Mouse (Mus musculus): ENCODE results near the gene Ecsit. TPM values are rescaled to one million over a fixed set of nuclear protein-coding genes. Genes with fewer than 3 reads are reported as not detected.

The Ecsit gene
- polyA plus RNA-seq, 2 experiments, result 30.6 to 37.5 TPM

GRCm38 (mm10) chr9:22024592-22024991 is 60.6 kb downstream of the Ecsit start:
- no peak overlapping the region for H3K4me3 ChIP-seq (replicated peaks; ENCODE audit: low read length)
- H3K36me3 ChIP-seq (ENCODE audit: control insufficient read depth, insufficient read depth, low read length), result no peaks in the 10 kb centered on the region
- no peaks in the 10 kb centered on the region for H3K9me3 ChIP-seq (ENCODE audit: control insufficient read depth, low read length)
- DNase-seq (ENCODE audit: low spot score), result no peak
- H3K4me1 ChIP-seq (ENCODE audit: control insufficient read depth, insufficient read depth, low read length), result no peaks in the 10 kb centered on the region
- no peak overlapping the region for H3K4me2 ChIP-seq (replicated peaks; ENCODE audit: low read depth, low read length, severe bottlenecking)
- H3K9ac ChIP-seq (ENCODE audit: low read depth, low read length, severe bottlenecking), result no peak overlapping the region
- H3K27me3 ChIP-seq (ENCODE audit: control insufficient read depth, insufficient read depth, low read length), result no peaks in the 10 kb centered on the region
- TF ChIP-seq POLR2A (IDR thresholded peaks at IDR 0.05; ENCODE audit: borderline replicate concordance, extremely low read depth, insufficient read depth, insufficient read length), result no peak
- no peak for ATAC-seq (ENCODE audit: low FRiP score, low read depth)
- H3K27ac ChIP-seq (replicated peaks; ENCODE audit: low read depth, low read length), result no peak overlapping the region
- WGBS, result 50% methylated on average over 8 of the region's 8 CpGs

Small RNAs within 50 kb of the gene (microRNA-seq; reads per million reads assigned to microRNA genes)
- not detected for gene Mir7084

Other genes starting within 250 kb of the Ecsit start
- 0.17 TPM in 1 of 2 replicates, not detected in the other for gene Angptl8, start 249.9 kb downstream of the Ecsit start, polyA plus RNA-seq (2012; rRNA removed)
- gene Angptl8, start 249.9 kb downstream of the Ecsit start, polyA plus RNA-seq (2014; fragmentation: Nextera tagmentation; extraction: Ambion mirVana), result 0.44 and 1.1 TPM in 2 replicates
- 155 and 191 TPM in 2 replicates for gene Dock6, start 232.8 kb downstream of the Ecsit start, polyA plus RNA-seq (2012; rRNA removed)
- gene Dock6, start 232.8 kb downstream of the Ecsit start, polyA plus RNA-seq (2014; fragmentation: Nextera tagmentation; extraction: Ambion mirVana), result 31.6 and 38.8 TPM in 2 replicates
- 30.1 and 30.7 TPM in 2 replicates for gene Rab3d, start 167.2 kb downstream of the Ecsit start, polyA plus RNA-seq (2012; rRNA removed)
- gene Rab3d, start 167.2 kb downstream of the Ecsit start, polyA plus RNA-seq (2014; fragmentation: Nextera tagmentation; extraction: Ambion mirVana), result 32.5 and 36.3 TPM in 2 replicates
- 9.6 and 10.8 TPM in 2 replicates for gene Ccdc159, start 158.0 kb downstream of the Ecsit start, polyA plus RNA-seq (2012; rRNA removed)
- gene Ccdc159, start 158.0 kb downstream of the Ecsit start, polyA plus RNA-seq (2014; fragmentation: Nextera tagmentation; extraction: Ambion mirVana), result 2.8 and 3.3 TPM in 2 replicates
- 37.4 and 45.3 TPM in 2 replicates for gene Tmem205, start 157.9 kb downstream of the Ecsit start, polyA plus RNA-seq (2012; rRNA removed)
- gene Tmem205, start 157.9 kb downstream of the Ecsit start, polyA plus RNA-seq (2014; fragmentation: Nextera tagmentation; extraction: Ambion mirVana), result 49.5 and 51.5 TPM in 2 replicates
- 31.7 and 44.2 TPM in 2 replicates for gene Plppr2, start 148.4 kb downstream of the Ecsit start, polyA plus RNA-seq (2012; rRNA removed)
- gene Plppr2, start 148.4 kb downstream of the Ecsit start, polyA plus RNA-seq (2014; fragmentation: Nextera tagmentation; extraction: Ambion mirVana), result 8.7 and 11.2 TPM in 2 replicates
- 6.5 and 7.0 TPM in 2 replicates for gene Swsap1, start 129.7 kb downstream of the Ecsit start, polyA plus RNA-seq (2012; rRNA removed)
- 12.8 TPM in 2 replicates for gene Swsap1, start 129.7 kb downstream of the Ecsit start, polyA plus RNA-seq (2014; fragmentation: Nextera tagmentation; extraction: Ambion mirVana)
- 6.7 and 8.0 TPM in 2 replicates for gene Epor, start 121.9 kb downstream of the Ecsit start, polyA plus RNA-seq (2012; rRNA removed)
- gene Epor, start 121.9 kb downstream of the Ecsit start, polyA plus RNA-seq (2014; fragmentation: Nextera tagmentation; extraction: Ambion mirVana), result 4.1 and 5.9 TPM in 2 replicates
- gene Rgl3, start 96.0 kb downstream of the Ecsit start, polyA plus RNA-seq (2012; rRNA removed), result 2.9 and 3.2 TPM in 2 replicates
- gene Rgl3, start 96.0 kb downstream of the Ecsit start, polyA plus RNA-seq (2014; fragmentation: Nextera tagmentation; extraction: Ambion mirVana), result 1.1 and 1.5 TPM in 2 replicates
- 1.2 and 1.3 TPM in 2 replicates for gene Ccdc151, start 82.8 kb downstream of the Ecsit start, polyA plus RNA-seq (2012; rRNA removed)
- 0.37 and 1.2 TPM in 2 replicates for gene Ccdc151, start 82.8 kb downstream of the Ecsit start, polyA plus RNA-seq (2014; fragmentation: Nextera tagmentation; extraction: Ambion mirVana)
- 156 and 188 TPM in 2 replicates for gene Prkcsh, start 82.6 kb downstream of the Ecsit start, polyA plus RNA-seq (2012; rRNA removed)
- gene Prkcsh, start 82.6 kb downstream of the Ecsit start, polyA plus RNA-seq (2014; fragmentation: Nextera tagmentation; extraction: Ambion mirVana), result 89.0 and 103 TPM in 2 replicates
- gene Elavl3, start 33.4 kb downstream of the Ecsit start, polyA plus RNA-seq (2012; rRNA removed), result 0.56 and 0.67 TPM in 2 replicates
- not detected in 2 replicates for gene Elavl3, start 33.4 kb downstream of the Ecsit start, polyA plus RNA-seq (2014; fragmentation: Nextera tagmentation; extraction: Ambion mirVana)
- gene Gm49318, start 14.2 kb downstream of the Ecsit start, polyA plus RNA-seq (2012; rRNA removed), result 0.28 TPM in 1 of 2 replicates, not detected in the other
- gene Gm49318, start 14.2 kb downstream of the Ecsit start, polyA plus RNA-seq (2014; fragmentation: Nextera tagmentation; extraction: Ambion mirVana), result not detected in 2 replicates
- gene Zfp653, start 14.1 kb downstream of the Ecsit start, polyA plus RNA-seq (2012; rRNA removed), result 31.2 and 33.7 TPM in 2 replicates
- gene Zfp653, start 14.1 kb downstream of the Ecsit start, polyA plus RNA-seq (2014; fragmentation: Nextera tagmentation; extraction: Ambion mirVana), result 8.1 and 8.7 TPM in 2 replicates
- 2.3 and 3.0 TPM in 2 replicates for gene Cnn1, start 13.8 kb upstream of the Ecsit start, polyA plus RNA-seq (2012; rRNA removed)
- 3.1 and 4.4 TPM in 2 replicates for gene Cnn1, start 13.8 kb upstream of the Ecsit start, polyA plus RNA-seq (2014; fragmentation: Nextera tagmentation; extraction: Ambion mirVana)
- gene Elof1, start 31.7 kb upstream of the Ecsit start, polyA plus RNA-seq (2012; rRNA removed), result 145 and 168 TPM in 2 replicates
- 199 and 206 TPM in 2 replicates for gene Elof1, start 31.7 kb upstream of the Ecsit start, polyA plus RNA-seq (2014; fragmentation: Nextera tagmentation; extraction: Ambion mirVana)
- 20.3 and 21.6 TPM in 2 replicates for gene Acp5, start 50.3 kb upstream of the Ecsit start, polyA plus RNA-seq (2012; rRNA removed)
- gene Acp5, start 50.3 kb upstream of the Ecsit start, polyA plus RNA-seq (2014; fragmentation: Nextera tagmentation; extraction: Ambion mirVana), result 17.0 and 23.6 TPM in 2 replicates
- 54.5 and 62.4 TPM in 2 replicates for gene Pigyl, start 71.4 kb upstream of the Ecsit start, polyA plus RNA-seq (2012; rRNA removed)
- gene Pigyl, start 71.4 kb upstream of the Ecsit start, polyA plus RNA-seq (2014; fragmentation: Nextera tagmentation; extraction: Ambion mirVana), result 80.9 and 82.4 TPM in 2 replicates
- gene Zfp872, start 102.7 kb upstream of the Ecsit start, polyA plus RNA-seq (2012; rRNA removed), result 0.12 and 0.14 TPM in 2 replicates
- 0.33 and 0.51 TPM in 2 replicates for gene Zfp872, start 102.7 kb upstream of the Ecsit start, polyA plus RNA-seq (2014; fragmentation: Nextera tagmentation; extraction: Ambion mirVana)
- 11.2 and 13.6 TPM in 2 replicates for gene Zfp809, start 140.3 kb upstream of the Ecsit start, polyA plus RNA-seq (2012; rRNA removed)
- 19.6 and 19.7 TPM in 2 replicates for gene Zfp809, start 140.3 kb upstream of the Ecsit start, polyA plus RNA-seq (2014; fragmentation: Nextera tagmentation; extraction: Ambion mirVana)
- gene Zfp599, start 174.5 kb upstream of the Ecsit start, polyA plus RNA-seq (2012; rRNA removed), result 1.9 and 2.6 TPM in 2 replicates
- 6.4 and 7.3 TPM in 2 replicates for gene Zfp599, start 174.5 kb upstream of the Ecsit start, polyA plus RNA-seq (2014; fragmentation: Nextera tagmentation; extraction: Ambion mirVana)
- gene Zfp810, start 222.2 kb upstream of the Ecsit start, polyA plus RNA-seq (2012; rRNA removed), result 18.9 and 21.2 TPM in 2 replicates
- 19.3 and 25.7 TPM in 2 replicates for gene Zfp810, start 222.2 kb upstream of the Ecsit start, polyA plus RNA-seq (2014; fragmentation: Nextera tagmentation; extraction: Ambion mirVana)

Data from limb, embryonic 14.5 days (tissue).